Mouse (Mus musculus) embryonic facial prominence, embryonic 11.5 days (tissue): ENCODE data around the gene Prlr. TPM values are rescaled to one million over a fixed set of nuclear protein-coding genes. Genes with fewer than 3 reads are reported as not detected.

Source experiments
- ATAC-seq: fragments of 200-750 bp; cut with Nextera tagmentation; replicated peaks from 2 replicates; pipeline ENCODE4 v1.8.0; 2017; ENCODE audit warnings: low read depth; ENCODE audit not compliant: insufficient number of reproducible peaks, low FRiP score, low TSS enrichment
- DNase-seq: peaks from one replicate; pipeline ENCODE4 v3.0.0-alpha.2; 2015; ENCODE audit warnings: low spot score
- H3K27ac ChIP-seq: fragments of 300-500 bp; sonication (generic); replicated peaks from 2 replicates; pipeline ENCODE4 v1.5.1; 2014; ENCODE audit warnings: mild to moderate bottlenecking, low read depth, low read length, control low read depth
- H3K27me3 ChIP-seq: fragments of 300-500 bp; sonication (generic); 2 replicates; pipeline ENCODE4 v1.6.1; 2014; ENCODE audit warnings: mild to moderate bottlenecking, low read length, moderate library complexity, mixed read lengths; ENCODE audit not compliant: control insufficient read depth, insufficient read depth
- H3K36me3 ChIP-seq: fragments of 300-500 bp; sonication (generic); replicated peaks from 2 replicates; pipeline ENCODE4 v1.6.1; 2014; ENCODE audit warnings: low read depth, mild to moderate bottlenecking, low read length, moderate library complexity, mixed read lengths; ENCODE audit not compliant: control insufficient read depth, insufficient read depth
- H3K4me1 ChIP-seq: fragments of 300-500 bp; sonication (generic); 2 replicates; pipeline ENCODE4 v1.6.1; 2014; ENCODE audit warnings: low read length, mixed read lengths; ENCODE audit not compliant: control insufficient read depth, insufficient read depth
- H3K4me2 ChIP-seq: fragments of 300-500 bp; sonication (generic); 2 replicates; pipeline ENCODE4 v1.6.1; 2014; ENCODE audit warnings: low read depth, mild to moderate bottlenecking, control low read depth, low read length, moderate library complexity
- H3K4me3 ChIP-seq: fragments of 300-500 bp; sonication (generic); 2 replicates; pipeline ENCODE4 v1.5.1; 2014; ENCODE audit warnings: low read depth, low read length, control low read depth
- H3K9ac ChIP-seq: fragments of 300-500 bp; sonication (generic); replicated peaks from 2 replicates; pipeline ENCODE4 v1.6.1; 2014; ENCODE audit warnings: mild to moderate bottlenecking, control low read depth, low read length
- H3K9me3 ChIP-seq: fragments of 300-500 bp; sonication (generic); replicated peaks from 2 replicates; pipeline ENCODE4 v1.6.1; 2016; ENCODE audit warnings: mild to moderate bottlenecking, low read length, inconsistent platforms, mixed read lengths; ENCODE audit not compliant: control insufficient read depth
- WGBS: fragments of 180-500 bp; shearing (Covaris S2); extraction: QIAGEN DNeasy Blood & Tissue Kit; methylation state at CpG from one replicate; pipeline ENCODE4 v1.1.7; 2014; 5-methylcytosine and 5-hydroxymethylcytosine counted together
- polyA plus RNA-seq: library from polyadenylated mRNA; unstranded; fragments of >200 nt; fragmentation: Nextera tagmentation; extraction: Ambion mirVana; gene quantifications from 2 replicates; pipeline ENCODE4 v1.2.1, GENCODE M21; 2014

Gene Prlr
- polyA plus RNA-seq, 1 experiment from 2014 or later = 0.93 TPM

- no peak overlapping the region for H3K9ac ChIP-seq
- H3K36me3 ChIP-seq = no peaks in the 10 kb centered on the region
- DNase-seq (no peak), ATAC-seq (no peak)
- 88% methylated on average over 3 of the region's 3 CpGs for whole genome bisulfite sequencing
- no peaks in the 10 kb centered on the region for H3K27me3 ChIP-seq
- no peak overlapping the region for H3K4me2 ChIP-seq
- H3K4me3 ChIP-seq = no peak overlapping the region
- no peaks in the 10 kb centered on the region for H3K9me3 ChIP-seq
- H3K4me1 ChIP-seq = no peaks in the 10 kb centered on the region
- no peak overlapping the region for H3K27ac ChIP-seq
Observed at GRCm38 (mm10) chr15:10236812-10237211, 59.8 kb downstream of the Prlr start.

- H3K4me2 ChIP-seq = no peak overlapping the region
- H3K9ac ChIP-seq = no peak overlapping the region
- DNase-seq = no peak
- H3K27ac ChIP-seq = no peak overlapping the region
- no peaks in the 10 kb centered on the region for H3K9me3 ChIP-seq
- WGBS = 93% methylated on average over 8 of the region's 8 CpGs
- no peak for ATAC-seq
- H3K27me3 ChIP-seq = no peaks in the 10 kb centered on the region
- H3K36me3 ChIP-seq = no peaks in the 10 kb centered on the region
- H3K4me1 ChIP-seq = no peaks in the 10 kb centered on the region
- H3K4me3 ChIP-seq = no peak overlapping the region
Observed at GRCm38 (mm10) chr15:10238454-10238853, 61.4 kb downstream of the Prlr start.

GRCm38 (mm10) chr15:10240228-10240795 is 63.3 kb downstream of the Prlr start:
- no peaks in the 10 kb centered on the region for H3K27me3 ChIP-seq
- H3K9me3 ChIP-seq = no peaks in the 10 kb centered on the region
- ATAC-seq (no peak), DNase-seq (no peak)
- H3K4me2 ChIP-seq = no peak overlapping the region
- H3K4me1 ChIP-seq = no peaks in the 10 kb centered on the region
- 82% methylated on average over 5 of the region's 5 CpGs for WGBS
- no peak overlapping the region for H3K9ac ChIP-seq
- no peaks in the 10 kb centered on the region for H3K36me3 ChIP-seq
- no peak overlapping the region for H3K27ac ChIP-seq
- H3K4me3 ChIP-seq = no peak overlapping the region

GRCm38 (mm10) chr15:10242250-10242649 is 65.2 kb downstream of the Prlr start:
- Histone ChIP-seq H3K4me3 (no peak overlapping the region), H3K9ac (no peak overlapping the region), H3K9me3 (no peaks in the 10 kb centered on the region), H3K4me1 (no peaks in the 10 kb centered on the region), H3K27ac (no peak overlapping the region), H3K27me3 (no peaks in the 10 kb centered on the region), H3K36me3 (no peaks in the 10 kb centered on the region), H3K4me2 (no peak overlapping the region)
- no peak for ATAC-seq
- DNase-seq = no peak

GRCm38 (mm10) chr15:10249285-10249684 is 72.2 kb downstream of the Prlr start:
- H3K9me3 ChIP-seq = no peaks in the 10 kb centered on the region

GRCm38 (mm10) chr15:10250784-10251183 is 73.7 kb downstream of the Prlr start:
- no peak overlapping the region for H3K27ac ChIP-seq
- no peaks in the 10 kb centered on the region for H3K27me3 ChIP-seq
- no peak overlapping the region for H3K9ac ChIP-seq
- no peak overlapping the region for H3K4me3 ChIP-seq
- no peaks in the 10 kb centered on the region for H3K9me3 ChIP-seq
- H3K4me1 ChIP-seq = no peaks in the 10 kb centered on the region
- DNase-seq (no peak), ATAC-seq (no peak)
- H3K36me3 ChIP-seq = no peaks in the 10 kb centered on the region
- WGBS = 79% methylated on average over 6 of the region's 6 CpGs
- no peak overlapping the region for H3K4me2 ChIP-seq

More at GRCm38 (mm10) chr15:10249285-10249684, 72.2 kb downstream of the Prlr start:
- Histone ChIP-seq H3K27me3 (no peaks in the 10 kb centered on the region), H3K4me3 (no peak overlapping the region), H3K4me2 (no peak overlapping the region), H3K36me3 (no peaks in the 10 kb centered on the region), H3K27ac (no peak overlapping the region), H3K9ac (no peak overlapping the region), H3K4me1 (no peaks in the 10 kb centered on the region)
- ATAC-seq (no peak), DNase-seq (no peak)
- 86% methylated on average over 4 of the region's 4 CpGs for WGBS

GRCm38 (mm10) chr15:10252526-10252925 is 75.5 kb downstream of the Prlr start:
- H3K4me2 ChIP-seq = no peak overlapping the region
- 46% methylated on average over 1 of the region's 1 CpGs for WGBS
- ATAC-seq = no peak

GRCm38 (mm10) chr15:10262219-10262618 is 85.2 kb downstream of the Prlr start:
- H3K27ac ChIP-seq = no peak overlapping the region
- DNase-seq = no peak
- no peak overlapping the region for H3K4me2 ChIP-seq
- H3K4me3 ChIP-seq = no peak overlapping the region
- no peaks in the 10 kb centered on the region for H3K27me3 ChIP-seq
- 96% methylated on average over 2 of the region's 2 CpGs for WGBS
- no peaks in the 10 kb centered on the region for H3K36me3 ChIP-seq
- no peaks in the 10 kb centered on the region for H3K9me3 ChIP-seq
- H3K4me1 ChIP-seq = no peaks in the 10 kb centered on the region
- H3K9ac ChIP-seq = no peak overlapping the region
- ATAC-seq = no peak

More at GRCm38 (mm10) chr15:10252526-10252925, 75.5 kb downstream of the Prlr start:
- Histone ChIP-seq H3K9me3 (no peaks in the 10 kb centered on the region), H3K4me1 (no peaks in the 10 kb centered on the region), H3K4me3 (no peak overlapping the region), H3K9ac (no peak overlapping the region), H3K27ac (no peak overlapping the region), H3K36me3 (no peaks in the 10 kb centered on the region), H3K27me3 (no peaks in the 10 kb centered on the region)
- no peak for DNase-seq
